Mouse (Mus musculus) MEL (cell line): ENCODE measurements around the gene Ctr9.

Experiments
- CTCF ChIP-seq, 3 experiments: IDR thresholded peaks in 2 of 3; conservative IDR thresholded peaks in 1 of 3; 2 replicates each; pipeline ENCODE4 v1.5.1; 2011 to 2012; ENCODE audit warnings: low read length in 3 of 3, low read depth in 2 of 3, mild to moderate bottlenecking in 2 of 3, improper control_type of control experiment in 1 of 3, inconsistent platforms in 1 of 3, mixed read lengths in 1 of 3, moderate library complexity in 1 of 3; ENCODE audit not compliant: control insufficient read depth in 1 of 3, insufficient read depth in 1 of 3, poor library complexity in 1 of 3, severe bottlenecking in 1 of 3
- E2F4 ChIP-seq: IDR thresholded peaks from 2 replicates; pipeline ENCODE4 v1.6.1; 2011; ENCODE audit warnings: low read depth, low read length, improper control_type of control experiment, borderline replicate concordance
- ETS1 ChIP-seq: IDR thresholded peaks from 2 replicates; pipeline ENCODE4 v1.6.1; 2012; ENCODE audit warnings: low read depth, mild to moderate bottlenecking, inconsistent platforms, low read length, improper control_type of control experiment, moderate library complexity
- GATA1 ChIP-seq: IDR thresholded peaks from 2 replicates; pipeline ENCODE4 v1.6.1; 2011; ENCODE audit warnings: low read depth, low read length, improper control_type of control experiment
- MAZ ChIP-seq: IDR thresholded peaks from 2 replicates; pipeline ENCODE4 v1.6.1; 2012; ENCODE audit warnings: low read depth, mild to moderate bottlenecking, inconsistent platforms, low read length, improper control_type of control experiment
- MEF2A ChIP-seq: IDR thresholded peaks from 2 replicates; pipeline ENCODE4 v1.6.1; 2014; ENCODE audit warnings: low read depth, mild to moderate bottlenecking, inconsistent platforms, low read length, improper control_type of control experiment; ENCODE audit not compliant: poor library complexity, insufficient replicate concordance, severe bottlenecking; ENCODE audit errors: extremely low read depth
- MYC ChIP-seq: IDR thresholded peaks from 2 replicates; pipeline ENCODE4 v1.6.1; 2011; ENCODE audit warnings: low read depth, mild to moderate bottlenecking, low read length, improper control_type of control experiment, moderate library complexity
- POLR2A ChIP-seq, 2 experiments: IDR thresholded peaks; 2 replicates each; pipeline ENCODE4 v1.6.1; 2011 to 2012; ENCODE audit warnings: low read length in 2 of 2, mild to moderate bottlenecking in 2 of 2, control low read depth in 1 of 2, improper control_type of control experiment in 1 of 2, low read depth in 1 of 2, moderate library complexity in 1 of 2; ENCODE audit not compliant: control insufficient read depth in 1 of 2, insufficient read depth in 1 of 2, poor library complexity in 1 of 2
- SMC3 ChIP-seq: IDR thresholded peaks from 2 replicates; pipeline ENCODE4 v1.6.1; 2011; ENCODE audit warnings: low read depth, low read length, improper control_type of control experiment
- TCF12 ChIP-seq: IDR thresholded peaks from 2 replicates; pipeline ENCODE4 v1.6.1; 2014; ENCODE audit warnings: low read depth, mild to moderate bottlenecking, inconsistent platforms, low read length, improper control_type of control experiment, moderate library complexity
- USF1 ChIP-seq: IDR thresholded peaks from 2 replicates; pipeline ENCODE4 v1.6.1; 2014; ENCODE audit warnings: low read depth, mild to moderate bottlenecking, inconsistent platforms, low read length, improper control_type of control experiment, moderate library complexity
- ZMIZ1 ChIP-seq: IDR thresholded peaks from 2 replicates; pipeline ENCODE4 v1.6.1; 2012; ENCODE audit warnings: low read depth, mild to moderate bottlenecking, inconsistent platforms, low read length, improper control_type of control experiment, moderate library complexity

GRCm38 (mm10) chr7:111015731-111016130 lies 13.0 kb upstream of the Ctr9 start:
- TF ChIP-seq USF1 (no peak), MEF2A (no peak), ETS1 (no peak), MYC (no peak), TCF12 (no peak), ZMIZ1 (no peak), CTCF (IDR thresholded peaks at IDR 0.05 in 2 of 3, conservative IDR thresholded peaks at IDR 0.05 in 1 of 3; ENCODE audit: control insufficient read depth in 1 of 3, insufficient read depth in 1 of 3, low read depth in 2 of 3, low read length in 3 of 3, poor library complexity in 1 of 3, severe bottlenecking in 1 of 3) (no peak), MAZ (no peak), SMC3 (no peak), POLR2A (IDR thresholded peaks at IDR 0.05; ENCODE audit: control insufficient read depth in 1 of 2, insufficient read depth in 1 of 2, low read depth in 1 of 2, low read length in 2 of 2, poor library complexity in 1 of 2) (no peak), GATA1 (no peak), E2F4 (no peak)
